Mouse (Mus musculus) spleen, adult 2 months (tissue): ENCODE results near the gene Fbn1.

Source experiments
- CTCF ChIP-seq: fragments of 200-500 bp; IDR thresholded peaks from 2 replicates; pipeline ENCODE4 v1.5.1; 2011; ENCODE audit warnings: mild to moderate bottlenecking, inconsistent platforms; ENCODE audit not compliant: insufficient read depth, insufficient read length, insufficient replicate concordance; ENCODE audit errors: extremely low read depth
- POLR2A ChIP-seq: fragments of 200-500 bp; IDR thresholded peaks from 2 replicates; pipeline ENCODE4 v1.6.1; 2011; ENCODE audit warnings: low read depth, low read length, inconsistent platforms

GRCm38 (mm10) chr2:125383273-125383641 is 124.5 kb downstream of the Fbn1 start:
- TF ChIP-seq CTCF (no peak), POLR2A (no peak)
